Mouse (Mus musculus): ENCODE results near the gene Matk.
A peak's percentile ranks its signal among the peaks of the same experiment; 100 is the strongest.

The Matk gene

GRCm38 (mm10) chr10:81299585-81300351, 47.0 kb downstream of the Matk start:
- no peak for DNase-seq (ENCODE audit: low read depth, low spot score)
- Histone ChIP-seq H3K27me3 (ENCODE audit: control insufficient read depth, insufficient read depth, low read length, poor library complexity, severe bottlenecking) (no peaks in the 10 kb centered on the region), H3K36me3 (ENCODE audit: control insufficient read depth, insufficient read depth, low read length, poor library complexity, severe bottlenecking) (no peaks in the 10 kb centered on the region)

- H3K27me3 ChIP-seq (ENCODE audit: control insufficient read depth, insufficient read depth, low read length, poor library complexity, severe bottlenecking), result no peaks in the 10 kb centered on the region
- H3K36me3 ChIP-seq (ENCODE audit: control insufficient read depth, insufficient read depth, low read length, poor library complexity, severe bottlenecking), result no peaks in the 10 kb centered on the region
- no peak for DNase-seq (ENCODE audit: low read depth, low spot score)
Measured at GRCm38 (mm10) chr10:81300352-81300907, 47.7 kb downstream of the Matk start.

- Histone ChIP-seq H3K36me3 (ENCODE audit: control insufficient read depth, insufficient read depth, low read length, poor library complexity, severe bottlenecking) (no peaks in the 10 kb centered on the region), H3K27me3 (ENCODE audit: control insufficient read depth, insufficient read depth, low read length, poor library complexity, severe bottlenecking) (no peaks in the 10 kb centered on the region)
- DNase-seq (ENCODE audit: low read depth, low spot score), result peak; percentile 61
Measured at GRCm38 (mm10) chr10:81301321-81301720, 48.6 kb downstream of the Matk start.

- Histone ChIP-seq H3K36me3 (ENCODE audit: control insufficient read depth, insufficient read depth, low read length, poor library complexity, severe bottlenecking) (no peaks in the 10 kb centered on the region), H3K27me3 (ENCODE audit: control insufficient read depth, insufficient read depth, low read length, poor library complexity, severe bottlenecking) (no peaks in the 10 kb centered on the region)
- no peak for DNase-seq (ENCODE audit: low read depth, low spot score)
Measured at GRCm38 (mm10) chr10:81302288-81302687, 49.6 kb downstream of the Matk start.

- Histone ChIP-seq H3K36me3 (ENCODE audit: control insufficient read depth, insufficient read depth, low read length, poor library complexity, severe bottlenecking) (peaks cover 3% of the 10 kb centered on the region; the same call in 1 of the 2 replicates), H3K27me3 (ENCODE audit: control insufficient read depth, insufficient read depth, low read length, poor library complexity, severe bottlenecking) (no peaks in the 10 kb centered on the region)
- DNase-seq (ENCODE audit: low read depth, low spot score), result no peak
Measured at GRCm38 (mm10) chr10:81302781-81303218, 50.1 kb downstream of the Matk start.

GRCm38 (mm10) chr10:81303258-81303657, 50.5 kb downstream of the Matk start:
- Histone ChIP-seq H3K36me3 (ENCODE audit: control insufficient read depth, insufficient read depth, low read length, poor library complexity, severe bottlenecking) (peaks cover 5% of the 10 kb centered on the region; the same call in 1 of the 2 replicates), H3K27me3 (ENCODE audit: control insufficient read depth, insufficient read depth, low read length, poor library complexity, severe bottlenecking) (no peaks in the 10 kb centered on the region)
- no peak for DNase-seq (ENCODE audit: low read depth, low spot score)

GRCm38 (mm10) chr10:81303761-81304160, 51.0 kb downstream of the Matk start:
- peaks cover 5% of the 10 kb centered on the region for H3K36me3 ChIP-seq (ENCODE audit: control insufficient read depth, insufficient read depth, low read length, poor library complexity, severe bottlenecking)
- H3K27me3 ChIP-seq (ENCODE audit: control insufficient read depth, insufficient read depth, low read length, poor library complexity, severe bottlenecking), result no peaks in the 10 kb centered on the region
- peak; percentile 54 for DNase-seq (ENCODE audit: low read depth, low spot score)

GRCm38 (mm10) chr10:81304597-81305238, 52.0 kb downstream of the Matk start:
- Histone ChIP-seq H3K27me3 (ENCODE audit: control insufficient read depth, insufficient read depth, low read length, poor library complexity, severe bottlenecking) (no peaks in the 10 kb centered on the region), H3K36me3 (ENCODE audit: control insufficient read depth, insufficient read depth, low read length, poor library complexity, severe bottlenecking) (peaks cover 5% of the 10 kb centered on the region)
- DNase-seq (ENCODE audit: low read depth, low spot score), result peak; percentile 85

GRCm38 (mm10) chr10:81305663-81306062, 52.9 kb downstream of the Matk start:
- Histone ChIP-seq H3K27me3 (ENCODE audit: control insufficient read depth, insufficient read depth, low read length, poor library complexity, severe bottlenecking) (no peaks in the 10 kb centered on the region), H3K36me3 (ENCODE audit: control insufficient read depth, insufficient read depth, low read length, poor library complexity, severe bottlenecking) (peaks cover 7% of the 10 kb centered on the region)
- no peak for DNase-seq (ENCODE audit: low read depth, low spot score)

GRCm38 (mm10) chr10:81306173-81306668, 53.5 kb downstream of the Matk start:
- Histone ChIP-seq H3K27me3 (ENCODE audit: control insufficient read depth, insufficient read depth, low read length, poor library complexity, severe bottlenecking) (no peaks in the 10 kb centered on the region), H3K36me3 (ENCODE audit: control insufficient read depth, insufficient read depth, low read length, poor library complexity, severe bottlenecking) (peaks cover 7% of the 10 kb centered on the region)
- peak; percentile 63 for DNase-seq (ENCODE audit: low read depth, low spot score)

GRCm38 (mm10) chr10:81306837-81307682, 54.3 kb downstream of the Matk start:
- Histone ChIP-seq H3K27me3 (ENCODE audit: control insufficient read depth, insufficient read depth, low read length, poor library complexity, severe bottlenecking) (no peaks in the 10 kb centered on the region), H3K36me3 (ENCODE audit: control insufficient read depth, insufficient read depth, low read length, poor library complexity, severe bottlenecking) (peaks cover 9% of the 10 kb centered on the region)
- no peak for DNase-seq (ENCODE audit: low read depth, low spot score)

- DNase-seq (ENCODE audit: low read depth, low spot score), result peak; percentile 42
- Histone ChIP-seq H3K27me3 (ENCODE audit: control insufficient read depth, insufficient read depth, low read length, poor library complexity, severe bottlenecking) (no peaks in the 10 kb centered on the region), H3K36me3 (ENCODE audit: control insufficient read depth, insufficient read depth, low read length, poor library complexity, severe bottlenecking) (peaks cover 19% of the 10 kb centered on the region)
Measured at GRCm38 (mm10) chr10:81309571-81309970, 56.8 kb downstream of the Matk start.
